Mouse (Mus musculus) thymus, postnatal 36 days (tissue): ENCODE results near the gene Lman1l.

Experiments
- DNase-seq, 2 experiments: peaks; one replicate each; pipeline ENCODE4 v3.0.0; 2022; ENCODE audit warnings: mixed read lengths in 2 of 2

Lman1l gene

DNA sequence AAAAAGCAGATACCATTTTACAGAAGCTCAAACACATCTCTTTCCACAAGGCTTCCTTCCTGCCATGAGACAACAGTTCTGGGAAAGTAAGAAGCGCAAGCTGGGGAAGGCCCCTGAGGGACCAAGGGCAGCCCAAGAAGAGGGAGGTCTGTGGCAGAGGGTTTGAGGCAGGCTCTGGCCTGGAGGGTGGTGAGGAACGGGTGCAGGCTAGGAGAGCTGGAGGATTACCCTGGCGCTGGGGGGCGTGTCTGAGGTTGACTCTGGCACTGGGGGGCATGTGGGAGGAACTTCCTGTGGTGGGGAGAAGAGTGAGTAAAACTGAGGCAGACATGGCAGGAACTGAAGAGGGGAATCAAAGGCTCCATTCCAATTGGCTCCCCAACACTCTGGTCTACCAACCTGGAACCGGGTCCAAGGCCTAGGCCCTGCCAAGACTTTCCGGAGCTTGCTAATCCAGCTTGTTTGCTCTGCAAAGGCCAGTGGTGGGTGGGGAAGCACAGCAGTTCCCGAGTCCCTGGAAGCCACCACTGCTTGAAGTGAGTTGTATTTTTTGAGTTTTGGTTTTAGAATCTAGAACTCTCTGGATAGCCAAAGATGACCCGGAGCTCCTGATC, 2.9 kb downstream of the Lman1l start:
- DNase-seq = no peak

GRCm38 (mm10) chr9:57614786-57615185, 5.8 kb downstream of the Lman1l start:
- no peak for DNase-seq

- DNase-seq = no peak
Observed at GRCm38 (mm10) chr9:57613975-57614374, 6.6 kb downstream of the Lman1l start.

DNA sequence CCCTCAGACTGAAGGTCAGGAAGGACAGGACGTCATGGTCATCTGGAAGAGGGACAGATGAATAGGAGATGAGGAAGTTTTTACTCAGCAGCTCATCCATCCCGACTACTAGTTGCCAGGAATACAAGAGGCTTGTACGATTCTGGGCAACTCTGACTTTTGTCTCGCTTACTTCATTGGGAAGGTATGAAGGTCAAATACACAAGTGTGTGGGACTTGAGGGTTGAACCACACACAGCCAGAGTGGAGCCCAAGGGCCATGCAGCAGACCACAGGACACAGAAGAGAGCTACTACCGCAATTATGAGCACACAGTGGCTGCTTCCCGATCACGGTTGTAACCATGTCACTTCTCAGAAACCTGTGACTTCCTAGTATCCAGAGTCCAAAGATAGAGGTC, 8.0 kb downstream of the Lman1l start:
- DNase-seq = no peak

DNA sequence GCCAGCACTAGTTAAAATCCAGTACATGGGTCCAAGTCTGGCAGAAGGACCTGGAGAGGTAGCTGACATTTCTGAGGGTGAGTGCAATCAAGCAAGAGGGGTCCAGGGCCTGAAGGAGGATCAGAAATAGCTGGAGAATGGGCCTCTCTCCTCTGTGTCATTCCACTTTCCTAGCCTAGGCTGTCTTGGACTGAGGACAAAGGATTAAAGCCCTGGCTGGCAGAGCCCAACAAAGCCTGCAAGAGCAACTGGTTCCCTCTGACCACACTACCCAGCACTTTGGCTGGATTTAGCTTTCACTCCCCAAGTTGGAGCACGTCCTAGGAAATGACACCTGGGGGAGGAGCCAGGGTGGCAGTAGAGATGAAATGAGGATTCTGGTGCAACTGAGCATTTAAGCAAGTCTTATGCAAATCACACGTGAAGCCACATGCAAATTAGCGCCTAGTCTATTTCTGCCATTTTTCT, 10.2 kb downstream of the Lman1l start:
- DNase-seq = no peak

- no peak for DNase-seq
Observed at GRCm38 (mm10) chr9:57609803-57610202, 10.8 kb downstream of the Lman1l start.

DNA sequence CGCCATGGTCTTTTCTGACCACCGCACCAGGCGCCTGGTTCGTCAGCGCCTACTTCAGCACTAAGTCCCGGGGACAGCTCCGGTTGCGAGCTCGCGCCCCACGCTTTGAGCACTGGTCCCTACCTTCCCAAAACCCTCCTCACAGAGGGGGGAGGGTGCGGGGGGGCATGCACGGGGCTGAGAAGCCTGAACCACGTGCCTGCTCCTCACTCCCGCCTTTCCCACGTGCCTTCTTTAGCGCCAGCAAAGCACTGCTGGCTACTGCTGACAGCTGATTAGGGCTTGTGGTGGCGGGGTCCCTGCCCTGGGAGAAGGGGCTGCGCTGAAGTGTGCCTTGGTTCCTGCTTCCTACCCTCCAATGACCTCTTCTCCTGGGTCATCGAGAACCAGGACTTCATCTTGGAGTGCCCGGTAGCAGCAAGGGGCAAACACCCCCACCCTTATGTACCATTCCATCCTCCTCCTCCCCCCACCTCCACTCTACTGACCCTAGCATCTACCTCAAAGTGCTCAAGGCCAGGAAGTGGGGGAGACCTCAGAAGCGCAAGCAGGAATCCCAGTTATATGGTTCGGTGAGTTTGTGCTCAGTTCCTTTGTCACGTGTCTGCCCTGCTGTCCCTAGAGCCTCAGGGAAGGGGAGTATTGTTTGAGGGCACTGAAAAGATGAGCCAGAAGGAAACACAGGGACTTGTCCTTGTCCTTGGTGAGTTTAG, 14.3 kb downstream of the Lman1l start, which contains the start of gene Cplx3:
Gene Cplx3 (minus strand): TSS at position 143 of the 713 bp plus-strand sequence.
- DNase-seq = no peak

DNA sequence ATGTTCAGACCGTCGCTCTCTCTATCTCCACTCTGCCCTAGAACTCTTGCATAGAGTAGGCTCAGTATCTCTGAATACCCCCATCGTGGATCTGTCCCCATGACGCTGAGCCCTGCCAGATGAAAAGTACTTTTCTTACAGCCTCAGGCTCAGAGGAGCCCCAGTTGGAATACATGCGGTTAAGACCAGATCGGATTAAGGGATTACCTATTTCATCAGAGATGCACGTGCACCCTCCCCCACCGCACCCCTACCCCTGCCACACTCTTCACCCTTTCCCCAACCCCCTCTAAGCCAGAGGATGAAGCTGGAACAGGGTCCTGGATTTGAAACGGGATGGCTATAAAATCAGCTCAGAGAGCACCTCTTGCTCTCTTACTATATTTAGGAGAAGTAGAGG, 15.1 kb downstream of the Lman1l start:
- no peak for DNase-seq

DNA sequence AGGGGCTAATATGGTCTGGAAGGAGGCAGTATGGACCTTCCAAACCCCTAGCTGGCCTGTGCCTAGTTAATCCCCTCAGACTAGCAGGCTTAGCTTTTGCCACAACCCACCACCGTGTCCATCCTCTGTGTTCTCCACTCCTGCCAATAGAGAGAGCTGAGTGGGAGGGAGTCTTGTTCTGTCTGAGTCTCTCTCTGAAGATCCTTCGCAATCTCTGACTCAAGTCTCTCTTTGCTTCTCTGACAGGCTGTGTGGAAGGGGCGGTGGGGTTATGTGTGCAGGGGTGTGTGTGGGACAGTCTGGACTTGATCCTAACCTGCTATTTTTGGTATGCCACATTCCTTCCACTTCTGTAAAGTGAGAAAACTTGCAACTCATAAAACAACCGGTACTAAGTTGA, 15.7 kb downstream of the Lman1l start:
- no peak for DNase-seq

DNA sequence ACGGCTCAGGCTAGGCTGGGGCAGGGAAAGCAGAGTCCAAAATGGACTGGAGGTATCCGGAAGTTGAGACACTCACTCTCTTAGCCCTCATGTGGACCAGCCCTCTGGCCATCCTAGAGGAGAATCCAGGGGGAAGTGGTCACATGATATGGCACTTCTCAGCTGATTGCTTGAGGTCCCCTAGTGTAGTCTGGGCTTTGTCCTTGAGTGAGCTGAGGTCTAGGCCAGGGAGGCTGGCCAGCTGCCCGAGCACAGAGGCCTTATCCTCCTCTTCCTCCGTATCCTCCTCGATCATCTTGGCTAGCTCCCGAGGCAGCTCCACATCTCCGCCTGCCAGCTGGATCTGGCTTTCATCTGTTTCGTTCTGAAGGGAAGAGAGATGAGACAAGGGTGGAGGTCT, 18.5 kb downstream of the Lman1l start:
- DNase-seq = no peak

DNA sequence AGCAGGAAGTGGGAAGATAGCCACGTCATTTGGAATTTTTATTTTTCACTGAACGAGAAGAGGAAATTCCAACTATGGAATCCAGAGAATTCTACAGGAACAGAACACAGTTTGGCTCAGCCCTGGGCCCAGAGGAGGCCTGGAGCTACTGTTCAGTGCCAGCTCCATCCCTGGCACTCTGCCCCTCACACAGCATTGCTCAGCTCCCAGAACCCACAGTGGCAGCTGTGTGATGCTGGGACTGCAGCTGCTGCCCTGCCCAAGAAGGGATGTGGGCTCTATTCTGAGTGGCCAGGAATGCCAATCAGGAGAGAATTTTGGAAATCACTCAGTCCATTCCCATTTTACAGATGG, 19.2 kb downstream of the Lman1l start:
- no peak for DNase-seq

- no peak for DNase-seq
Observed at GRCm38 (mm10) chr9:57600620-57601352, 19.8 kb downstream of the Lman1l start.

DNA sequence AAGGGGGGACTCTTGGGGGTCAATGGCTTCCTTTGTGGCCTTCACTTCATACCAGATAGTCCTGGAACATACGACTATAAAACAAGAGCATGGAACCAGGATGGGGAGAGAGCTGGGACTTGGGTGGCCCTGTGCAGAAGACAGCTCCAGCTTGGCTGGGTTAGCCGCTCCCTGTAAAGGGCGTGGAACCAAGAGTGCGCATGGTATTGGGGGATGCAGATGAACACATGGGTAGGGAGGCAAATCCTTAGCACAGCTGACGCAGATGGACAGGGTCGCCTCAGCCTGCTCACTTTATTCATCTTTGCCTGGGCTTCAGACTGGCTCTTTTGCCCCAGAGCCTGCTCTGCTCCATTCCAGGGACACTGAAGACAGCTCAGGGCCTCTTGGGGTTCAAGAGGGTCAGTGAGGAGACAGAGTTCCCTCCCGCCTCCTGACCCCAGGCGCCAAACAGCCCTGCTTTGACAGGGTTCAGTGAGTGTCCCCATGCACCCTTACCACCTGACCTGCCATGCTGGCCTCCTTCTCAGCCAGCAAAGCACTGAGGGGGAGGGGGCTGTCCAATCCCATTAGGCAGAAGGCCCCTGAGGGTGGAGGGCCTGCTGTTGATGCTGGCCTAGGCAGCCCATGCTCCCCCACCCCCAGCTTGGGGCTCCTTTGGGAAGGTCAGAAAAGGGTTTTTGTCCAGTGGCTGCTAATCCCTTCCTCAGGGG, 21.6 kb downstream of the Lman1l start:
- no peak for DNase-seq

DNA sequence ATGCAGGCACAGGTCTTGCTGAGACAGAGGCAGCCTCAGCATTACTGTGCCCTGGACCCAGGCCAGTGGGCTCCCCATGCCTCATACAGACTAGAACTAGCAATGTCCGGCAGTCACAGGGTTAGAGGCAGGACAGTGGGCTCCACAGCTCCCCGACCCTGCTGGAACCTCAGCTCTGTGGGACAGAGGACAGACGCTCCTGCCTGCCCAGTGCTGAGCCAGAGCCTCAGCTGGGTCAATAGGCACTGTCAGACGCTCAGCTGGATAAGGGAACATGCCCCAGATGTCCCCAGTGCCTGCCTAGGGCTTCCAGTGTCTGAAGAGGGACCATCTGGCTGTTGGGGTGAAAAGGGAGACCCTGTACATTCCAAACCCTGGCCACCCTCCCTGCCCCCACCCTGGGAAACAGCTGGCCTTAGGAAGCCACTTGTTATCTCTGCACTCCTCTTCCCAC, 22.6 kb downstream of the Lman1l start:
- DNase-seq = no peak

GRCm38 (mm10) chr9:57597265-57597664, 23.3 kb downstream of the Lman1l start:
- DNase-seq = no peak

DNA sequence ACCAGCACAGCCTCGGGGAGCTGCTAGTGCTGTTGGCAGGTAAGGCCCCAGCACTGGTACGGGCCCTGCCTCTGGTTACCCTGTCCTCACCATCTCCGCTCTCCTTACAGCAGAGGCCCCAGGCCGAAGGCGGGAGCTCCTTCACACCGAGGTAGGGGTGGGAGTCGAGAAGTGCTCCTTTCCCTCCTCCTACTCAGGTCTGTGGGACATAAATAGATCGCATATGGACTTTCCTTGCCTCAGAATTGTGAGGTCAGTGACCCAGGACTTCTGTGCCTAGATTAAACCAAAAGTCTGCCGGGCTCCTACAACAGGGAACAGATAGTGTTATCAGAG, 26.4 kb downstream of the Lman1l start:
- no peak for DNase-seq

DNA sequence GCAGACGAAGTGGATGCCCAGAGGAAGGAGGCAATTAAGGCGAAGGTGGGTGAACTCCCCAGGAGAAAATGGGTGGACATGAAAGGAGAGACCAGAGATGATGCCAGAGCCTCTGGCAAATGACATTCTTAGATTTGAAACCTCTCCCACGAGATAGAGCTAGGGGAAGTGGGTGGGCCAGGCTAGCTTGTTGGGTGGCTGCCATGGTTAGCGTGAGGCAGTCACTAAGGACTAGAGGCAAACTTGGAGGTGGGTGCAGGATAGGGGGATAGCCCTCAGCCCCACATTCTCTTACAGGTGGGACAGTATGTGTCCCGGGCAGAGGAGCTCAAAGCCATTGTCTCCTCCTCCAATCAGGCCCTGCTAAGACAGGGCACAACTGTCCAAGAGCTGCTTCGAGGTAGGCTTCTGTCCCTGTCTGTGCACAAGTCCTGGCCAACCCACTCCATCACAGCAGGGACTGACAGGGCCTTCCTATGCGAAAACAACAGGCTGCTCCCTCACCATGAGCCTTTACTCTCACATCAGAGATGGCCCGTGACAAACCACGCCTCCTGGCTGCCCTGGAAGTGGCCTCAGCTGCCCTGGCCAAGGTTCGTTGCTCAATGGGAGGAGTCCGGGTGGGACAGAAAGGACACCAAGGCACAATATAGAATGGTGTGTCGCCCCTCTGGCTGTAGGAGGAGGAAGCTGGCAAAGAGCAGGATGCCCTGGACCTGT, 27.0 kb downstream of the Lman1l start:
- no peak for DNase-seq

DNA sequence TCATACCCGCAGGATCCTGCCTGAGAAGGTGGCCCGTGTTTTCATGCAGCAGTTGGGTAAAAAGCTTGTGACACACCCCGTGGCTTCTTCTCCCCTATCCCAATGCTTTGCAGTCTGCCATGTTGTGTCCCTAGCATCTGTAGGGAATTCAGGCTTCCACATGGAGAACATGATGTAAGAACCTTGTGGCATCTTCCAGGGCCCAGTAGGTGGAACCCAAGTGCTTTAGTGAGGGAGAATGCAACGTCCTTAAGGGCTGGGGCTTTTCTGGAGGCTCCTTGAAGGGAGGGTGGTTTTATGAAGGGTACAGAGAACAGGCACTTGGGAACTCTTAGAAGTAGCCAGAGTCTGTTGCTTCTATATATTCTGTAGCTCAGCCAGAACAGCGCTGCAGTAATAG, 29.8 kb downstream of the Lman1l start:
- DNase-seq = no peak

GRCm38 (mm10) chr9:57589224-57590126, 31.1 kb downstream of the Lman1l start, which contains the start of gene Ulk3:
Ulk3 (plus strand) TSS chr9:57589452.
- DNase-seq = peak; percentile 90 to 92

DNA sequence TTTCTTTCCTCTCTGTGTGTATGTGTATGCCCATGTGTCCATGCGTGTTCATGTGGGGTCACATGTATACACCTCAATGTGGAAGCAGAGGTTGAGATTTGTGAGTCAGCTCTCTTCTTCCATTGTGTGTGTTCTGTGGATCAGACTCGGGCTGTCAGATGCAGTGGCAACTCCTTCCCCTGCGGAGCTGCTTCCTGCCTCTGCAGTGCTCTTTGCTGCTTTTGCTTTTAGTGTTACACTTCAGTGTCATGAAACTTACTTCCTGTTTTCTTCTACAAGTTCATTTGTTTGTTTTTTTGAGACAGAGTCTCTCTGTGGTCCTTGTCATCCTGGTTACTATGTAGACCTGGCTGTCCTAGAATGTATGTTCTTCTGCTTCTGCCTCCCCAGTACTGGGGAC, 35.6 kb downstream of the Lman1l start:
- DNase-seq = no peak

GRCm38 (mm10) chr9:57577144-57577849, 43.3 kb downstream of the Lman1l start:
- DNase-seq = no peak
